Mouse (Mus musculus) layer of hippocampus, adult 18-20 months (tissue): ENCODE measurements around the gene Nprl2. TPM values are rescaled to one million over a fixed set of nuclear protein-coding genes. Genes with fewer than 3 reads are reported as not detected.
"Not testable (repeated sequence)": the region's sequence is repeated elsewhere in the genome, so short reads cannot be mapped to it uniquely, and the experiment has no call there.

Experiments used
- DNase-seq, 2 experiments: peaks; one replicate each; pipeline ENCODE4 v3.0.0; 2022; ENCODE audit warnings: low spot score in 2 of 2
- total RNA-seq, 2 experiments: library from RNA; stranded (reverse); gene quantifications; 2 replicates each; pipeline ENCODE4 v1.2.3; 2021

Nprl2 gene
- total RNA-seq, 2 experiments from 2014 or later: 40.6 to 44.5 TPM

DNA sequence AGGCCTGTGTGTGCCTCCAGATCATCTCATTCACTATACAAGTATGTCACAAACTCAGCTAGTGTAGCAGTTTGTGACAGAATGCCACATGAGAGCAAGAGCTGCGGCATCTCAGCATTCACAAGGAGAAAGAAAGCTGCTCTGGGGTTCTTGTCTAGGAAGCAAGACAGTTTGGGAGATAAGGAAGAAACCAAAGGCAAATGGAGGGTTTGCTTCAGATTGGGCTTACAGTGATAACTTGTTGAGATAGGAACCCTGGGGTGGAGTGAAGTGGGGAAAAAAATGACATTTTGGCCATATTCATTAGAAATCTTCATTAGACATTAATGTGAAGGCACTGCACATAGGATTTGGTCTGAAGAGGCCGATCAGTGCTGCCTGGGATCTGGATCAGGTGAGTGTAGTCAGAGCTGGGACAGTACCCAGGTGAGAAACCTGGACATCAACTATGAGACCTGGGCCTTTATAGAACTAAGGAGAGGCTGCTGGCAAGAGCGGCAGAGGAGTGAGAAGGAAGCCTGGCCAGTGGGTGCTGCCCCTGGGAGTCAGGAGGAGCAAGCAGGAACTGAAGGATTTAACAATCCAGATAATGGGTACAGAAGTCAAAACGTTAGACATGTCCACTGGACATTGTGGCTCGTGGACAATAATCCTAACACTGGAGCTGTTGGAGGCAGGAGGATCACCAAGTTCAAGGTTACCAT is 10.8 kb downstream of the Nprl2 start:
- DNase-seq: no peak

DNA sequence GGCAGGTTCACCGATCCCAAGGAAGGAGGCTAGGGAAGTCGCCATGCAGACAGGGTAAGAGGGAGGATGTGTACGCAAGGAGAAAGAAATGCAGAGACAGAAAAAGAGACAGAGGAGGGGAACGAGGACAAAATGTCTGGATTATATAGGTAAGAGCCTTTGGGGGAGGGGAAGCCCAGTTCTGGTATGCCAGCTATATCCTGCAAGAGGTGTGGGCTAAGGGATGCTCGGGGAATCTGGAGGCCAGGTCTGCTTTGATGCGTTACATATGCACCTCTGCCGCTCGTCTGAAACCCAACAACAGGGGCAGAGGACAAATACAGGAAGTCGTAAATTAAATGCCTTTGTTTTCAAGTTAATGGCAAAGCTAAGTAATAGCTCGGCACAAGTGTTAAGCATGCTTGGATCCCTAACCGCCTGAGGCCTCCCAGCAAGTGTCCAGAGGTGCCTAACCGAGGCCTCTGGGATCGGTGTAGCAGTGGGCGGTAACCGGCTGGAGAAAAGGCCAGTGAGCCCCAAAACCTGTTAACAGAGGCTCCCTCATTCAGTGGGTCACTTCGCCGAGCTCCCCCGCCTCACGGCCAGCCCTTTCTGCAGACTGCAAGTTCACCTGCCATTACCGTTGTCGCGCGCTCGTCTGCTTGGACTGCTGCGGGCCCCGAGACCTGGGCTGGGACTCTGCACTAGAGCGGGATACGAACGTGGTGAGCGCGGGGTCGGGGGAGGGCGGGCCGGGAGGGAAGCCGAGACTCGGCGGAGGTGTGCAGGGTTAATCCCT is 11.7 kb downstream of the Nprl2 start:
- DNase-seq: no peak

GRCm38 (mm10) chr9:107554319-107554825 is 12.3 kb downstream of the Nprl2 start:
- peak; percentile 93 to 96 for DNase-seq

DNA sequence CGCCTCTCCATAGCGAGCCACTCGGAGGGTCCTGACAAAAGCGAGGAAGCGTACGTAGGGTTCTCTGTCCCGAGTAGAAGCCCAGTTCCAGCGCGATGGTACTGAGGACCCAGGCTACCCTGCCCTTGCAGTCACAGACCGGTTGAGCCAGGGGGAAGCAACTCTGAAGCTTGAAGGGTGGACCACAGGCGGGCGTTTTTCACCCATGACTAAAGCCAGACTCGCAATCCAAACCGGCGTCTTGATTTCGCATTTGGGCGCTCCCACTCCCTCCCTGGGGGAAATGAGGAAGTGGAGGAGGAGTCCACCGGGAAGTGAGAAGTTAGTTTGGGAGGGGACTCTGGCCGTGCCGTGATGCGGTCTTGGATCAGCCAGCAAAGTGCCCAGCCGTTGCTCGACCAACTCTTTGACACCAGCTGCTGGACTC is 13.0 kb downstream of the Nprl2 start:
- DNase-seq: no peak

DNA sequence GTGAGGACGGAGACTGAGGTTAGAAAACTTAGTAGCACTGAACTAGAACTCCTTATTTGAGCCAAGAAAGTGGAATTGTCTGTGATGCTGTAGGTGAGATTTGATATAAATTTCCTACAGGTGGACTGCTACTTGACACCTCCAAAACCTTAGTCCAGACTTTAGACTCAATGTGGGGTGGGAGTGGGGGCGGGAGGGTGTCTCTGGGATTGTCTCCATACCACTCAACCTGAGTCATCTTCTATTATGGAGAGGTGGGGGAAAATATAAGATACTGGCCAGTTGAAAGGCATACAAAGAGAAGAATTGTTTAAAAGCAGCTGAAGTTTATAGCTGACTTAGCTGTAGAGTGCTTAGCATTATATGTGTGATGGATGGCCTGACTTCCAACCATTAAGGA is 13.7 kb downstream of the Nprl2 start:
- no peak for DNase-seq

- no peak for DNase-seq
Observed at GRCm38 (mm10) chr9:107556346-107556745, 14.3 kb downstream of the Nprl2 start.

DNA sequence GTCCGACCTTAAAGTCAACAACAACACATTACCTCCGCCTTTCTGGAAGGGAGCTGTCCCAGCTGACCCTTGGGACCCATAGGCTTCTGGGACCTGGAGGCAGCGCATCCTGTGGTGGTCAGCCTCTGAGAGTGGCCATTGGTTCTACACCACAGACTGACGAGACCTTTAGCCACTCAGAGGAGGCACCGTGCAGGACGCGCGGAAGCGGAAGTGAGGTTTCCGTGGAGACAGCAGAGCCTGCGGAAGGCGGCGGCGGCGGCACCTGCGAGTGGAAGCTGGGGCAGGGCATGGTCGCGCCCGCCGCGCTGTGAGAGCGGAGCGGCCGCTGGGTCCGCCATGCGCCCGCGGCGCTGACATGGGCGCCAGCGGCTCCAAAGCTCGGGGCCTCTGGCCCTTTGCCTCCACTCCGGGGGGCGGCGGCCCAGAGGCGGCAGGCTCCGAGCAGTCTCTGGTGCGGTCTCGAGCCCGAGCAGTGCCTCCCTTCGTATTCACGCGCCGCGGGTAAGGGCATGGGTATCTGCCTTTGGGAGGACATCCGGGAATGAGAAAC is 21.1 kb downstream of the Nprl2 start, which contains the start of gene Tusc2:
Gene Tusc2, plus strand, starts transcription at position 227 of the 553 bp plus-strand sequence.
- DNase-seq: peak; percentile 95 to 98

DNA sequence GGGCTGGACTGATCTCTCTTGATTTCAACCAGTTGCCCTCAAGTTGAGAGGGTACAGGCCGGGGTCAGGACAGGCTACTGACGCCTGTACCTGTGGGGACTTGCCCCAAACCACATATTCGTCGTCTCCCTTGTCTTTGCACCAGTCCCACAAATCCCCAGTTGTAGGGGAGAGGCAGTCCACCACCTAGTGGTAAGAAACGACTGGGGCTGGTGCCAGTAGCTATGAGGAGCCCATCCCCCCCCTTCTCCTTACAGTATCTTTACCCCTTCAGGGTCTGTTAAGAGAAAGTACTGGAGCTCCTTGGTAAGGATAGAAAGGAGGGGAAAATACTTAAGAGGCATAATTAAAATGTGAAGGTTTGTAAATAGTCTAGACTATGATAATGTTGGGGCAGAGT is 23.5 kb downstream of the Nprl2 start:
- not testable (repeated sequence) for DNase-seq

GRCm38 (mm10) chr9:107566041-107566709 is 24.1 kb downstream of the Nprl2 start:
- DNase-seq: peak in 1 of 2 experiments; percentile 79

- DNase-seq: no peak
Observed at GRCm38 (mm10) chr9:107566855-107567254, 24.8 kb downstream of the Nprl2 start.

- DNase-seq: no peak
Observed at GRCm38 (mm10) chr9:107567702-107568319, 25.8 kb downstream of the Nprl2 start, which contains the start of gene Hyal2. Hyal2 (plus strand) TSS chr9:107567945.

- DNase-seq: peak in 1 of 2 experiments; percentile 84
Observed at GRCm38 (mm10) chr9:107568331-107569261, 26.6 kb downstream of the Nprl2 start.

GRCm38 (mm10) chr9:107569270-107569669 is 27.2 kb downstream of the Nprl2 start:
- DNase-seq: no peak

GRCm38 (mm10) chr9:107570016-107570415 is 28.0 kb downstream of the Nprl2 start:
- no peak for DNase-seq

GRCm38 (mm10) chr9:107570845-107571244 is 28.8 kb downstream of the Nprl2 start:
- no peak for DNase-seq

GRCm38 (mm10) chr9:107571534-107572326 is 29.7 kb downstream of the Nprl2 start:
- DNase-seq: no peak

GRCm38 (mm10) chr9:107572327-107572662 is 30.3 kb downstream of the Nprl2 start:
- DNase-seq: no peak

DNA sequence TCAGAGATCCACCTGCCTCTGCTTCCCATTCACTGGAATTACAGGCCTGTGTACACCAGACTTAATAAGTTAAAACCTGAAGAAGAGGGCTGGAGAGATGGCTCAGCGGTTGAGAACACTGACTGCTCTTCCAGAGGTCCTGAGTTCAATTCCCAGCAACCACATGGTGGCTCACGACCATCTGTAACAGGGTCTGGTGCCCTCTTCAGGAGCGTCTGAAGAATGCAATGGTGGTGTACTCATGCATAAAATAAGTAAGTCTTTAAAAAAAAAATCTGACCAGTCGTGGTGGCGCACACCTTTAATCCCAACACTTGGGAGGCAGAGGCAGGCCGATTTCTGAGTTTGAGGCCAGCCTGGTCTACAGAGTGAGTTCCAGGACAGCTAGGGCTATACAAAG is 31.7 kb downstream of the Nprl2 start:
- DNase-seq: not testable (repeated sequence)
